Mouse (Mus musculus): ENCODE results near the gene Mapk8ip3. TPM values are rescaled to one million over a fixed set of nuclear protein-coding genes. Genes with fewer than 3 reads are reported as not detected.

Gene Mapk8ip3
- polyA plus RNA-seq, 1 experiment from 2014 or later, result 22.4 TPM

DNA sequence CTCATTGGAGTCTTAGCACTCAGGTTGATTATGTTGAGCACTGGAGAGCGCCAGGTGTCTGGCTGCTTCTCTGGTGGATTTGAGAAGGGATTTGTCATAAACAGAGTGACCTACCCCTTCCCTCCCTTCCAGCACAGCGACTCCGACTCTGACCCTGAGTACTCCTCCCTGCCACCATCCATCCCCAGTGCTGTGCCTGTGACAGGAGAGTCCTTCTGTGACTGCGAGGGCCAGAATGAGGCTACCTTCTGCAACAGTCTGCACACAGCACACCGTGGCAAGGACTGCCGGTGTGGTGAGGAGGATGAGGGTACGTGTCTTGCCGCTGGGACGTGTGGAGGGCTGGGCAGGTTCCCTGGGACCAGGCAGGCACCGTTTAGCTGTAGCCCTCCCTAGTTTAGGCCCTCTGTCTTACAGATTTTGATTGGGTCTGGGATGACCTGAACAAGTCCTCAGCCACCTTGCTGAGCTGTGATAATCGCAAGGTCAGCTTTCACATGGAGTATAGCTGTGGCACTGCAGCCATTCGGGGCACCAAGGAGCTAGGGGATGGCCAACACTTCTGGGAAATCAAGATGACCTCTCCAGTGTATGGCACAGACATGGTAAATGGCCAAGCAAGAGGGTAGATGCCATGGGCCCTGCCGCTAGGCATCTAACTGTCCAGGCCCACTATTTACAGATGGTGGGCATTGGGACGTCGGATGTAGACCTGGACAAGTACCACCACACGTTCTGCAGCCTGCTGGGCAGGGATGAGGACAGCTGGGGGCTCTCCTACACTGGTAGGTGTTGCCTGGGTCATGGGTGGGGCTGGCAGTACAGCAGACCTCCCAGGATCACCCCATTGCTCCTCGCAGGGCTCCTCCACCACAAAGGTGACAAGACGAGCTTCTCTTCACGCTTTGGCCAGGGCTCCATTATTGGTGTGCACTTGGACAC, 46.4 kb downstream of the Mapk8ip3 start:
- H3K36me3 ChIP-seq, result peaks cover 29% of the 10 kb centered on the region
- H3K4me3 ChIP-seq (replicated peaks), result no peak overlapping the region
- WGBS, result 86% methylated on average over 19 of the region's 19 CpGs
- no peak overlapping the region for H3K4me2 ChIP-seq (replicated peaks)
- H3K4me1 ChIP-seq (replicated peaks), result peaks cover 24% of the 10 kb centered on the region
- H3K9me3 ChIP-seq, result no peaks in the 10 kb centered on the region
- H3K9ac ChIP-seq, result no peak overlapping the region
- H3K27ac ChIP-seq, result no peak overlapping the region
- no peaks in the 10 kb centered on the region for H3K27me3 ChIP-seq (replicated peaks)
- no peak for ATAC-seq

DNA sequence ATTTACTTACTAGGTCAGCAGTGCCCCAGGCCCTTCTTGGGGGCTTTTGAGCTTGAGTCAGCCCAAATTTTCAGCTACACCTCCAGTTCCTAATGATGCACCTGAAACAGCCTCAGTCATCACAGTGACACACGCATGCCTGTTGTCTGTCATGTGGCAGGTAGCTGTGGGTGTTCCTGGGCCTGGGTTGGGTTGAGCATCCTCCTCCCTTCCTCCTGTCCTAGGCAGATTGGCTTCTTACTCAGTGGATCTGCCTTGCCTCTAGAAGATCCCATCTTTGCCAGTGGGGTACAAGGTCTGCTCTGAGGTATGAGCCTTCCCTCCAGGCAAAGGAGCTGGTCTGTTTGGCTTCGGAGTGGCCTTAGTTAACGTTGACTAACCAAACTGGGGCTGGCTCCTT, 47.9 kb downstream of the Mapk8ip3 start:
- Histone ChIP-seq H3K9ac (no peak overlapping the region), H3K27me3 (replicated peaks) (no peaks in the 10 kb centered on the region), H3K27ac (no peak overlapping the region), H3K36me3 (peaks cover 29% of the 10 kb centered on the region), H3K9me3 (no peaks in the 10 kb centered on the region), H3K4me2 (replicated peaks) (no peak overlapping the region), H3K4me1 (replicated peaks) (peaks cover 25% of the 10 kb centered on the region), H3K4me3 (replicated peaks) (no peak overlapping the region)
- WGBS, result 86% methylated on average over 3 of the region's 3 CpGs
- no peak for ATAC-seq

DNA sequence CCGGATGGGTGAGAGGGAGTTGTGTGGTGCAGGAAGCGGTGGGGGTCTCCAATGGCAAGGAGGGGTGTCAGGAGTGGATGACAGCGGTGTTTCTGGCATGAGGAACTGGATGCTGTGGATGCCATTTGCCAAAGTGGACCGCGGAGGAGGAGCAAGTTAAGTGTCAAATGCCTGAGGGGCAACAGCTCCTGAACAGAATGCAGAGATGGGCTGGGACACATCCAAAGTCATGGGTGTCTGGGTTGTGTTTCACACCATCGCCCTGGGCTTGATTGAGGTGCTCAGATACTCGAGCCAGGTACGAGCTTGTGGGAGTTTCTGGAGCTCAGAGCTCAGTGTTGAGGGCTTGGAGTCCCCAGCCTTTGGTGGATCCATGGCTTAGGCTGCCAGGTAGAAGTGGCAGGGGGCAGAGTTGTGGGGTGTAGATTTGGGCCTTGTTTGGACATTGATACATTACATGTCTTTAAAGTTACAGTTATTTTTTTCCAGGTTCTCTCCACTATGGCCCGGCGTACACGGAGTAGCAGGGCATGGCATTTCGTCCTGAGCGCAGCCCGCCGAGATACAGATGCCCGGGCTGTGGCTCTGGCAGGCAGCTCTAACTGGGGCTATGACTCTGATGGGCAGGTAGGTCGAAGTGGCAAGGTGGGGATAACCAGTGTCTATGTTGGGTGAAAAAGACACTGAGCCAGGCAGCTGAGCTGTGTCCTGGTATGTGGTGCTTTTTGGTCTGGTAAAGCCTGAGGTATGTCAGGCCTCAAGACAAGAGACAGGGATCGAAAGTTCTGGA, 49.3 kb downstream of the Mapk8ip3 start:
- Histone ChIP-seq H3K27me3 (replicated peaks) (no peaks in the 10 kb centered on the region), H3K36me3 (peaks cover 23% of the 10 kb centered on the region)
- 57% methylated on average over 18 of the region's 18 CpGs for whole genome bisulfite sequencing

DNA sequence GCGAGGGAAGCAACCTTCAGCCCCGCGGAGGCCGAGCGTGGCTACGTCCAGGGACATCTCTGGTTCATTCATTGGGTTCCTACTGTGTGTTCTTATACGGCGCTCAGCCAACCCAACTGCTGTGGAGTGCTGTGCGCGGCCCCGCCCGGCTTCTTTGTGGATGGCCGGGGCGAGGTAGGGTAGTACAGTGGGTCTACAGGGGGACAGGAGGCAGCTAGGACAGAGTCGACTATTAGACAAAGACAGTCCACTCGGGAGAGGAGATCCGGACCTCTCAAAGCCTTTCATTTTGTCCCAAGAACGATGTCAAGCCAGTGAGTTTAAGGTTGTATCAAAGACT, 49.9 kb downstream of the Mapk8ip3 start:
- H3K27ac ChIP-seq, result peak overlapping the region; percentile 59; the same call in 1 of the 2 replicates
- peaks cover 22% of the 10 kb centered on the region for H3K4me1 ChIP-seq (replicated peaks)
- WGBS, result 2% methylated on average over 18 of the region's 18 CpGs
- H3K4me2 ChIP-seq (replicated peaks), result peak overlapping the region; percentile 88
- no peak; the same call in none of the 2 replicates for ATAC-seq
- peak overlapping the region; percentile 97 for H3K4me3 ChIP-seq (replicated peaks)
- peaks cover 18% of the 10 kb centered on the region for H3K36me3 ChIP-seq
- H3K9ac ChIP-seq, result peak overlapping the region; percentile 88
- H3K27me3 ChIP-seq (replicated peaks), result no peaks in the 10 kb centered on the region
- H3K9me3 ChIP-seq, result no peaks in the 10 kb centered on the region

More for the DNA sequence above, 49.3 kb downstream of the Mapk8ip3 start:
- Histone ChIP-seq H3K4me3 (replicated peaks) (peak overlapping the region; percentile 97), H3K27ac (no peak overlapping the region), H3K9me3 (no peaks in the 10 kb centered on the region), H3K9ac (peak overlapping the region; percentile 88), H3K4me1 (replicated peaks) (peaks cover 22% of the 10 kb centered on the region), H3K4me2 (replicated peaks) (peak overlapping the region; percentile 88)
- ATAC-seq, result no peak

DNA sequence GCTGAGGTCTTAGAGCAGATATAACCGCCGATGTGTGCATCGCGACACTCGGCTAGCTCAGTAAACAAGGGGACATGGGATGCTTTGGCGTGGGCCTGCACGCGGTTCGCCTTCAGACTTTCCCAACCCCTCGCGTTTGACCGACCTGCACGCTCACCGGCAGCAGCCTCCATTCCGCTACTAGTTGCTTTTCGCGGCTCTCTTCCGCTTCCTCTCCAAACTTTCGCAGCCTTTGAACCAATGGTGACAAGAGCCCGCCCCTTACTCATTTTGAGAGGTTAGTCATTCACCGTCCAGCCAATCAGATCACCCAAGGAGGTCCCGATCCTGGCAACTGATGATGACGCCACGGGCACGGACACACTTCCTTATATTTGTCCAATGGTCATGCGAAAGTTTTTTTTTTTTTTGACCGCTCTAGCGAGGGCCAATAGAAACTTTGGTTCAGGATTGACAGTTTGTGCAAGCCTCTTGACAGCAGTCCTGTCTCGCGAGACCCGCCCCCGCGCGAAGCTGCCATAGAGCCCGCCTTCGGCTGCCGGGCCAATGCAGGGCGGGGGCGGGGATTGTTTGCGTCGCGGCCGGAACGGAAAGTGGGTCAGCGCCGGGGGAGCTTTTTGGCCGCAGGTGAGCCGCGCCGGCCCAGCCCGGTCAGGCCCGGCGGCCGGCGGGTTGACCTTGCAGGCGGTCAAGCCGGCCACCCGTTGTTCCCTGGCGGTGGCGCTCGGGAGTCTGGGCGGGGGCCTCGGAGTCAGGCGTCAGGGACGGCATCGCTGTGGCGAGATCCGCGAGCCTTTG, 50.4 kb downstream of the Mapk8ip3 start, which contains the start of the genes Nubp2 and Spsb3:
TSS of gene Nubp2 (minus strand) at position 216 of the 798 bp plus-strand sequence.
TSS of gene Spsb3 (plus strand) at position 510 of the 798 bp plus-strand sequence.
- Histone ChIP-seq H3K27me3 (replicated peaks) (no peaks in the 10 kb centered on the region), H3K4me2 (replicated peaks) (peak within 1 kb of the TSS; percentile 88), H3K4me3 (replicated peaks) (peak within 1 kb of the TSS; percentile 97), H3K27ac (peak within 1 kb of the TSS; percentile 59; the same call in 1 of the 2 replicates), H3K9me3 (no peaks in the 10 kb centered on the region), H3K9ac (peak within 1 kb of the TSS; percentile 88), H3K4me1 (replicated peaks) (peaks cover 22% of the 10 kb centered on the region), H3K36me3 (peaks cover 17% of the 10 kb centered on the region)
- peak; percentile 99 for ATAC-seq
- under 1% methylated on average over 69 of the region's 69 CpGs for WGBS

DNA sequence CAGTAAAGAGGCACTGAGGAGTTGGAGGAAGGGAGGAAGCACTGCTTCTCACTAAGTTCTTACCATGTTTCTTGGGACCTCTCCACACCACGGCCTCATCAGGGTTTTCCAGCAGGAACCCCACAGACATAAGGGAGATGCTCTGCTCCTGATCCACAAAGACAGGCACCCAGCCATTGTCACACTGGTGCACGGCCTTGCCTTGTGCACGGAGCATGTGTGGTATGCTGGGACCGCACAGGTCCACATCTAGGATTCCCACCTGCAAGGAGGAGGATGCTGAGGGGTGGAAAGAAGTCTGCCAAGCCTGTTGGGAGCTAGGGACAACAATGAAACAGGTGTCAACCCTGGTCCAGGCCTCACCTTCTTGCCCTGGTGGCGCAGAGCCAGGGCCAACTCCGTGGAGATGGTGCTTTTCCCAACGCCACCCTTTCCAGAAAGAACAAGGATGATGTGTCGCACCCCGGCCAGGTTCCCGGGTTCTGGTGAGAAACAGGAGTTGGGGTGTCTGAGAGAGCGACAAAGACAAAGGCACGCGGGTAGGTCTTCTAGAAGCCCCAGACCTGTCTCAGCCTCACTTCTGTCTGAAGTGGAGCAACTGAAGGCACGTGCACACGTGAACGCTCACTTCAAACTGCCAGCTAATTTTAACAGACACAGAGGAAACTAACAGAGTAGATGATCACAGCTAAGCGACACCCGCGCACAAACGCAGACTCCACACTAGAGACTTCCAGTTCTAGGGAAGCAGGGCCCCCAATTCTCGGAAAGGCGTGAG, 51.2 kb downstream of the Mapk8ip3 start:
- no peak overlapping the region for H3K27ac ChIP-seq

DNA sequence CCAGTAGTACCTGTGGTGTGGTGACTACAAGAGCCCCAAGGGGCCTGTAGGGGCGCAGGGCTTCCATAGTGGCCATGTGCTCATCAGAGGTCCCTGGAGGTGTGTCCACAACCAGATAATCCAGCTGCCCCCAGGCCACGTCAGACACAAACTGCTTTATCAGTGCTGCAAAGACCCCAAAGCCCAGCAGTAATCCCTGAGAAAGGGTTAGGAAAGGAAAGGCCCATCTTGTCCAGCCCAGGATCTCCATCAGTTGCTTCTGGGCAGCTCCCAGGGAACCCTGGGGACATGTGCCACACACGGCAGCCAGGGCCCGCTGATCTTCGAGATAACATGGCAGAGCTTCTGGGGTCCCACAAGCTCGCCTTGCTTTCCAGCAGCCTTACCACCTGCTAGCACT, 52.4 kb downstream of the Mapk8ip3 start:
- Histone ChIP-seq H3K9me3 (no peaks in the 10 kb centered on the region), H3K27me3 (replicated peaks) (no peaks in the 10 kb centered on the region), H3K4me3 (replicated peaks) (no peak overlapping the region), H3K27ac (no peak overlapping the region), H3K36me3 (peaks cover 5% of the 10 kb centered on the region; the same call in 1 of the 2 replicates), H3K4me1 (replicated peaks) (peaks cover 22% of the 10 kb centered on the region), H3K4me2 (replicated peaks) (no peak overlapping the region), H3K9ac (no peak overlapping the region)
- WGBS, result 86% methylated on average over 6 of the region's 6 CpGs
- no peak for ATAC-seq

More for the DNA sequence above, 51.2 kb downstream of the Mapk8ip3 start:
- Histone ChIP-seq H3K4me1 (replicated peaks) (peaks cover 22% of the 10 kb centered on the region), H3K9me3 (no peaks in the 10 kb centered on the region), H3K27me3 (replicated peaks) (no peaks in the 10 kb centered on the region), H3K4me2 (replicated peaks) (peak overlapping the region; percentile 87), H3K36me3 (peaks cover 9% of the 10 kb centered on the region; the same call in 1 of the 2 replicates), H3K9ac (peak overlapping the region; percentile 66), H3K4me3 (replicated peaks) (peak overlapping the region; percentile 81)
- WGBS, result 25% methylated on average over 22 of the region's 22 CpGs
- no peak for ATAC-seq

DNA sequence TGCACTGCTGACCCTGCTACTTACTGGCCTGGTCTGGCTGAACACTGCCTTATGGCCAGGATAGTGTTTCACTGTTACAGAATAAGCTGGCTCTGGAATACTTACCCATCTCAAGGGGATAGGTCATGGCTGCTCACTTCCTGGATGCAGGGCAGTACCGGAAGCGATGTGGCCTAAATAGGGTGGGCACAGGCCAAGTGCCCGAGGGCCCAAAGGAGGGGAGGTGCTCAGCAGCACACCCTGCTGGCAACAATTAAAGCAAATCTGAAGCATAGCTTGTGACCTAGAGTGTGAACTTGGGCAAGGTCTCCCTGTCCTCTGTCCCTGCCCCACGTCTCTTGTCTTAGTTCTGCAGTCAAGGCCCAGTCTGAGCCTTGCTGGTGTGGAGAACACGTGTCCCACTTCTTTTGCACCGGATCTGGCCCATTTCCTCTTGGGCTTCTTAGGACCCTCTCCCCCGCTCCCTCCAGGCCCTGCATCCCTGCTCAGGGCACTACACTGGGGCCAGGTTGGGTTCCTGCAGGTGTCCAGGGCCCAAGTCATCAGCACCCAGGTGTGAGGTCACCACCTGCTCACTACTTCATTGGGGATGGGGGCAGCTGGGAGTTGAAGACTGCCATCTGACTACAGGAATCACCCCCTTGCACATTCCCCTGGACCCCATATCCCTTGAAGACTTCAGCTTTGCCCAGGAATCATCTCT, 54.9 kb downstream of the Mapk8ip3 start:
- Histone ChIP-seq H3K4me1 (replicated peaks) (peaks cover 18% of the 10 kb centered on the region), H3K27ac (no peak overlapping the region), H3K36me3 (peaks cover 5% of the 10 kb centered on the region; the same call in 1 of the 2 replicates), H3K4me2 (replicated peaks) (no peak overlapping the region), H3K27me3 (replicated peaks) (no peaks in the 10 kb centered on the region), H3K9me3 (no peaks in the 10 kb centered on the region), H3K9ac (no peak overlapping the region), H3K4me3 (replicated peaks) (no peak overlapping the region)
- 45% methylated on average over 7 of the region's 7 CpGs for WGBS
- ATAC-seq, result no peak

DNA sequence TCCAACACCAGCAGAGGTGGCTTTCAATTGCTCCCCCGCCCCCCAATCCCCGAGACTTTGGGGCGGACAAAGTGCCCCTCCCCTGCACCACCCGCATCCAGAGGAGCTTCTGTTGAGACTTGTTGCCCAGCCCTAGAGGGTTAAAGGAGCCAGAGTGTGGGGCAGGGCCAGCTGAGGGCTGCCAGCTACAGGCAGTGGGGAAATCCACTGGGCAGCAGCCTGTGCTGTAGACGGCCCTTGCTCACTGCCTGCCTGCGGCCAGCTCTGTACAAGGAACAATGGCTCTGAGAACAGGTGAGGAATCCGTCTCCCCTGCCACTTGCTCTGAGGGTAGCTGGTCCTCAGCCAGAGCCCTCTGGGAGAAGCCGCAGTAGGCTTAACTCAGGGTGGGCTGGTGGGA, 58.2 kb downstream of the Mapk8ip3 start:
- Histone ChIP-seq H3K4me3 (replicated peaks) (no peak overlapping the region), H3K9me3 (no peaks in the 10 kb centered on the region), H3K27me3 (replicated peaks) (no peaks in the 10 kb centered on the region), H3K9ac (0 out of 2 replicates have a peak overlapping the region, but pooled peaks have one; percentile 23), H3K4me2 (replicated peaks) (peak overlapping the region; percentile 7; the same call in 1 of the 2 replicates), H3K36me3 (peaks cover 5% of the 10 kb centered on the region; the same call in 1 of the 2 replicates), H3K4me1 (replicated peaks) (peaks cover 8% of the 10 kb centered on the region; the same call in 1 of the 2 replicates), H3K27ac (0 out of 2 replicates have a peak overlapping the region, but pooled peaks have one; percentile 71)
- WGBS, result 65% methylated on average over 8 of the region's 8 CpGs
- ATAC-seq, result peak; percentile 22; the same call in 1 of the 2 replicates

DNA sequence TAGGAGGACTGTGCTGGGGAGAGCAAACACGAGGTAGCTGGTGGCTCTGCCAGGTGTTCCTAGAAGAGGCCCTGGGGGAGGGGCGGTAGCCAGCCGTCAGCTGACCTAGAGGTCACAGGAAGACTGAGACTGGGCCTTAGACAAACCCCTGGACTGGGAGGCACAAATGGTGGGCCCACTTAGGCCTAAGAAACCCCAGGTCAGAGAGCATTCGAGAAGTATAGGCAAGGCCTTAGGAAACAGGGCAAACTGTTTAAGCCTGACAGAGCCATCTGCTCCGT, 58.7 kb downstream of the Mapk8ip3 start:
- peaks cover 4% of the 10 kb centered on the region; the same call in 1 of the 2 replicates for H3K36me3 ChIP-seq
- no peaks in the 10 kb centered on the region for H3K27me3 ChIP-seq (replicated peaks)
- H3K27ac ChIP-seq, result peak overlapping the region; percentile 71
- peaks cover 8% of the 10 kb centered on the region; the same call in 1 of the 2 replicates for H3K4me1 ChIP-seq (replicated peaks)
- no peaks in the 10 kb centered on the region for H3K9me3 ChIP-seq
- H3K4me2 ChIP-seq (replicated peaks), result peak overlapping the region; percentile 41
- H3K9ac ChIP-seq, result peak overlapping the region; percentile 23; the same call in 1 of the 2 replicates
- peak; percentile 68 for ATAC-seq
- 21% methylated on average over 5 of the region's 5 CpGs for WGBS
- H3K4me3 ChIP-seq (replicated peaks), result no peak overlapping the region

All from intestine, embryonic 15.5 days (tissue).